Mouse (Mus musculus) frontal cortex, postnatal 36 days (tissue): Measurements from ENCODE around the gene Cmah.
"Not testable (repeated sequence)": the region's sequence is repeated elsewhere in the genome, so short reads cannot be mapped to it uniquely, and the experiment has no call there.

Source experiments
- DNase-seq, 2 experiments: peaks; one replicate each; pipeline ENCODE4 v3.0.0; 2022; ENCODE audit warnings: low spot score in 2 of 2

The Cmah gene

GRCm38 (mm10) chr13:24340462-24340861 is 13.3 kb downstream of the Cmah start:
- DNase-seq = no peak

- no peak for DNase-seq
Measured at GRCm38 (mm10) chr13:24342091-24342490, 14.9 kb downstream of the Cmah start.

- DNase-seq = no peak
Measured at GRCm38 (mm10) chr13:24353004-24353403, 25.8 kb downstream of the Cmah start.

GRCm38 (mm10) chr13:24354751-24355150 is 27.5 kb downstream of the Cmah start:
- DNase-seq = no peak

- no peak for DNase-seq
Measured at GRCm38 (mm10) chr13:24359181-24359580, 32.0 kb downstream of the Cmah start.

DNA sequence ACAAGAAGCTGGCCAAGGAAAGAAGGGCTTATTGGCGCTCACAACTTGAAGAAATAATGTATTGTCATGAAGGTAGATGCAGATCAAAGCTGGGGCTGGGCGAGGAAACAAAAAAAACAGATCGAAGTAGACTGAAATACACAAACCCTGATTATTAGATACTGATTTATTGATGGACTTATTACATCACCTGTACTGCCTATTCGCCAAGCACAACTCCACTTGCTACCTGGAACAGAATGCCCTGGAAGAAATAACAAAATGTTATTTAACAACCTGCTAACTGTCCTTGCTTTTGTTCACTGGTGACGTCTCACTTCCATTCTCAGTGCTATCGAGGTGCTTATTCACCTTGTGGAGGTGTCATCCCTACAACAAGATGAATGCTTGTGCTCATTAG is 38.0 kb downstream of the Cmah start:
- DNase-seq = no peak

GRCm38 (mm10) chr13:24372893-24373599 is 45.8 kb downstream of the Cmah start:
- DNase-seq = no peak

GRCm38 (mm10) chr13:24374606-24375005 is 47.4 kb downstream of the Cmah start:
- DNase-seq = not testable (repeated sequence)

DNA sequence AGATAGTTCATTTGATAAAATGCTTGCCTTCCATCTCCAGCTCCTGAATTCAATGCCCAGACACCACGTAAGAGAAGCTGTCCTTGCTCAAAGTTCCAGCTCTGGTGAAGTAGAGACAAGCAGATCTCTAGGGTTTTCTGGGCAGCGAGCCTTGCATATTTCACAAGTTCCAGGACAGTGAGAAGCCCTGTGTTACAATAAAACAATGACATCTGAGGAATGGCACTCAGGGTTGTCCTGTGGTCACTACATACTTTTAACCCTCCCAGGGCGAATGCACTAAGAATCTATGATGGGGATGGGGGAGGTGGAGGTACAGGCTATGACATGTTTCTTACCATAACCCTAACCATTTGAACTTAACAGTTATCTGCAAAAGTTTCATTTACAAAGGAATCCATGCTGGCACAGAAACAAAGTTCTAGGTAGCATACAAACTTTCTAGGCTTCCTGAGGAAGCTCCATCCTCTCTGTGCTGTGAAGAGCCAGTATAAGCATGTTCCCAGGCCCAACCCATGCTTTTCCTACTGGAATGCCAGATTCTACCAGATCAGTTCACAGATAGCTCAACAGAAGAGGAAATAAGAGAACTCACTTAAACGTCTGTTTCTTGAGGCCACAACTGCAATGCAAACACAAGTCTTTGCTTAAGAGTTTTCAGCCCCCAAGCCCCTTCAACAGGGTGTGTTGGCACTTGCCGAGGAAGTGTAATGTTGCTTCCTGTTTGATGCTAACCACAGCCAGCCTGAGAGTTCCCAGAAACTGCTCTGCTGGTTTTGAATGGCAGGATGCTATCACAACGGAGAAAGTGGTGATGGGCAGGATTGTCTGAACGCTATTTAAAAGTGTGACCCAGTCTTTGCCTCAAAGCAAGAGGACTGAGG is 48.4 kb downstream of the Cmah start:
- DNase-seq = no peak

GRCm38 (mm10) chr13:24380713-24381112 is 53.5 kb downstream of the Cmah start:
- DNase-seq = no peak

- no peak for DNase-seq
Measured at GRCm38 (mm10) chr13:24383885-24384284, 56.7 kb downstream of the Cmah start.

- no peak for DNase-seq
Measured at GRCm38 (mm10) chr13:24391892-24392291, 64.7 kb downstream of the Cmah start.

DNA sequence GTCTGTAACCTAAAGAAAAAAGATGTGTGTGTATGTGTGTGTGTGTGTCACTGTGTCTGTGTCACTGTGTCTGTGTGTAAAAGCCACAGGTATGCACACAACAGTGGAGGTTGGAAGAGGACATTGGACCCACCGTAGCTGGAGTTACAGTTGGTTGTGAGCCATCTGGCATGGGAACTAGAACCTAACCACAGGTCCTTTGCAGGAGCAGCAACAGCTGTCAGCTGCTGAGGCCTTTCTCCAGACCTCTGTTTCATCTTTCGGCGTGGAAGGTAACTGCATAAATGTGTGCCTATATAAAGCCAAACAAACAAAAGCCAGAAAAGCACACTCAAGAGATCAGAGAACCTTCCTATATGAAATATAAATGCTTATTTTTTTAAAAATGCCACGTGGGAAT is 65.5 kb downstream of the Cmah start:
- DNase-seq = no peak

- DNase-seq = no peak
Measured at GRCm38 (mm10) chr13:24393055-24393454, 65.9 kb downstream of the Cmah start.

DNA sequence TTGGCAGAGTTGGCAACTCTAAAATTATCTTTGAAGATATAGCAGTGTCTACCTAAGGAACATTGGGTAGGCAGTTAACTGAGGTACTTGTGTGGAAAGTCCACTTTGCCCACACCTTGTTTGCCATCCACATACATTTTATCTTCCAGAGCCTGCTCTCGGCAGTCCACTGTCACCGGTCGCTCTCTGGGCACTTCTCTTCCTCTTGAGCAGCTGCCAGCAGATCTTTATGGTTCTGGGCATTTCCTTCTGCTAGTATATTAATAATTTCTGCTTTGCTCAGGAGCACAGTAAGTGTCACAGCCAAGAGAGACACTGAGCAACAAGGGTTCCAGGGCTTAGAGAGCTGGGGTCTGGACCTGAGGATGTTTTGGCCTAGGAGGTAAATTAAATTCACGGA is 68.6 kb downstream of the Cmah start:
- no peak for DNase-seq

DNA sequence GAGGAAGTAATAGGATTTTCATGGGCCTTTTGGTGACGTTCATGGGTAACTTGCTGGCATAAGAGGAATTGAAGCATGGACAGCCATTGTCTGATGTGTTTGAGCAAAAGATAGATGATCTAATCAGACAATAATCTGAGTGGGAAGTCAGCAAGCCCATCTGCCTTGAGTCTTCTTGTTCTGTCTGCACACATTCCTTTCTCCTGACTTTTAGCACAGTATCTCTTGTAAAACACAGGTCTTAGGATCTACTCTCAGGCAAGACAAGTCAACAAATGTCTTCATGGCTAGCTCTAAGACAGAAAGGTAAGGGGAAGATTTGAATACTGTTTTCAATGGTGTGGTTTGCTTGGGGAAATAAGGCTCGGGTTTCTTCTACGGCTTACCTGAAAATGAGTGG is 70.0 kb downstream of the Cmah start:
- DNase-seq = no peak

- no peak for DNase-seq
Measured at GRCm38 (mm10) chr13:24398488-24398887, 71.3 kb downstream of the Cmah start.

- not testable (repeated sequence) for DNase-seq
Measured at GRCm38 (mm10) chr13:24401821-24402220, 74.6 kb downstream of the Cmah start.

DNA sequence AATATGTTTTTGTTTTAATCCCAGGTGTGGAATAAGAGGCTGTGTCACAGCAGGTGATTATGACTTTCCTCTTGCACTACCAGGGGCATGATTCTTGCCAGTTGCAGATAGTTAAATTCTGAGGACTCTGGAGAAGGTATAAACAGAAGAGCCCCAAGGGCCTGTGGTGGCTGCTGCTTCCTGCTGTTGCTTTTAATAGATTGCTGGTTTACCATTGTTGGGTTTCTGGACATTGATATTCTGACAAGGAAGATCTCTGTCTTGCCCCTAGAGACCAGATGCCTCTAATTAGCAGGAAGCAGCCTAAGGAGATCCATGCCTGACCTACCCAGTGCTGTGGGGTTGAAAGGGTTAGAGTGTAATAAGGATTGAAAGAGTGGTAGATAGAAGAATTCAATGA is 75.8 kb downstream of the Cmah start:
- DNase-seq = no peak

DNA sequence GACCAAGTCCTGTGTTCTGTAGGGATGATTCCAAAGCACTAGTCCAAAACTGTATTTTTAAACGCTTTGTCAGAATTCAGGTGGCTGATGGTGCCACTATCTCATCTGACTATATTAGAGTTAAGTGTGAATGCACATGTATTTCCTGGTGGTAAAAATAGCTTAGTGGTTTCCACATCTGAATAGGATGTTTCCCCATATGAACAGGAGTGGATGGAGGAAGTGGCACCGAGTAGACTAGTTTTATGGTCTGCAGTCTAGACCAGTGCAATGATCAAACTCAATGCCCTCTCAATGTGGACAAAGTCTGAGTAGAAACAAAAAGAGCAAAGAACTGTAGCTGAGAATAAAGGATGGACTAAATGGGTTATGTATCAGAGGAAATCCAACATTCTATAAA is 79.6 kb downstream of the Cmah start:
- DNase-seq = no peak

DNA sequence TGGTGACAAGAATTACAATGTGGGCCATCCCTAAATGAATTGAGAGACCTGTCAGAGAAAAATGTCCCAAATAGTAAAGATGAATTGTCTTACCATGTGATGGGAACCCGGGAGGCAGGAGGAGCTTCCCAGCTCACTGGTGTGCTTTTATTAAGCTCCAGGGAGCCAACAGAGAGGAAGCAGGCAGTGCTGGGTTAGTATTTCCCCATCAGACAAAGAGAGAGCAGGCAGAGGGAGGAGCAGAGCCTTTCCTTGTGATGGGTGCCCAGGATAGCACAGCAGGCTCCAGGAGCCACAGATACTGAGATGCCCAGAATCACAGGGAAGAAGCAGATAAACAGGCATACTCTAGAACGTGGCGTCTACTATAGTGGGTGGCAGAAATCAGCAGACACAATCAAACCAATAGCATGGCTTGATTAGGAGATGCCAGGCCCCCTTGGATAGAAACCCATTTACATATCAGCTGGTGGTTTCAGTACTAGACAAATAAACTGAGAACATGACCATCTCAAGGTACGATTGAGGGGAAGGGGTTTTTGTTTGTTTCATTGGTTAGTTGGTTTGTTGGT is 87.5 kb downstream of the Cmah start:
- DNase-seq = no peak

DNA sequence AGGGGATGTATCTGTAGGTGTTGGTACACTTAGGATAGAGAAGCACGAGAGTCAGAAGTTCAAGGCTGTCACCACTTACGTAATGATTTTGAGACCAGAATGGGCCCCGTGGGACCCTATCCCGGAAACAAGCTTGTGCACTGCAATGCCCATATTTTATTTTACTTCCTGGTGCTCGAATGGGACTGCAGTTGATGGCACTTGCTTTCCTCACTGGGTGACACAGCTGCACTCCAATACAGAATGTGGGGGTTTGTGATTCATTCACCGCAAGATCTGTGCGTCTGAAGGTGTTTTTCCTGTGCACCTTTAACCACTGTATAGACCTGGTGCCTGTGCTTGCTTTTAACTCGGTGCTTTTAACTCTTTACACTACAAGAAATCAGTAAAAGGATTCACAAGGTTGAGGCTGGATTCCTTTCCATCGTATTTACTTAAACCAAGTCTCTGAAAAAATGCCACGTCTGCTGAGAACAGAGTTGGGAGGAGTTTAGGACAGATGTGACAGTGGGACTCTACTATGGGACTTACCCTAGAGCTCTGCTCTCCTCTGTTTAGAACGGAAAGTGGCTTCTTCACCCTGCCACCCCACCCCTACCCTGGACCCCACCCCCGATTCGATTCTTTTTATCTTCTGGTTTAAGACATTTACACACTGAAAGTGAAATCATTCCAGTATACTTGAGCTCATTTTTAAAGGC is 88.5 kb downstream of the Cmah start:
- no peak for DNase-seq
